19 mouse cellular contexts compared by ENCODE assay signal in the genomic region with DNA sequence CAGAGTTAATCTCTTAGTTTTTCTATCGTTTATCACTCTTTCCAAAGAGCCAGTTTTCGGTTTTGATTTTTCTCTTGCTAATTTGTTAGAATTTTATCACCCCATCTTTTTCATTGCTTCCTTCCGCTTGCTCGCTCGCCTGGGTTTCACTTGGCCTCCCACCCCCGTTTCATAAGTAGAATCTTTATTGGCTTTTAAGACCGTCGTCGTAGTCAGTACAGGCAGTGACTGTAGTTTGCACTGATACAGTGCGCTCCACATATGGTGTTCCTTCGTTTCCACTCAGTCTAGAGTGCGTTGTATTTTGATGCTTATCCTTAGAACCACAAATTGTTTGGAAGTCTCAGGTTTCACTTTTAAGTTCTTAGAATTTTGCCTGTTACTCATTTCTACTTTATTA. TPM values are rescaled to one million over a fixed set of nuclear protein-coding genes. Genes with fewer than 3 reads are reported as not detected.
"Had no signal": no experiment of that assay in that cellular context is flagged by ENCODE, and none has a peak within 500 bp of the region (broad histone marks: within the 10 kb centered on the region; RNA-seq: fewer than 3 reads in every experiment).

No protein-coding gene starts in this region.

- ATAC-seq: liver, postnatal 0 days; midbrain, embryonic 13.5 days; midbrain, embryonic 16.5 days had no signal

- H3K4me3 ChIP-seq: layer of hippocampus, adult 2 months; lung, embryonic 15.5 days; megakaryocyte, embryonic 14.5 days; midbrain, embryonic 10.5 days; midbrain, embryonic 13.5 days; myocyte; neural tube, embryonic 13.5 days had no signal

- H3K4me1 ChIP-seq: lung, embryonic 15.5 days; midbrain, embryonic 10.5 days; midbrain, embryonic 13.5 days; neural tube, embryonic 13.5 days had no signal

- H3K27ac ChIP-seq: layer of hippocampus, adult 2 months; liver, embryonic 14.5 days; lung, embryonic 15.5 days; midbrain, embryonic 10.5 days; midbrain, embryonic 13.5 days; neural tube, embryonic 13.5 days had no signal

- DNase-seq: kidney, adult 9 months; kidney, postnatal 25 days; layer of hippocampus, adult 9-11 months; liver, postnatal 0 days; lung, postnatal 10 days; lung, postnatal 36 days; thymus, adult 18-20 months; thymus, postnatal 4 days had no signal

RNA-seq across cellular contexts. Expression of a gene that starts 13.1 kb away (rescaled TPM):
- total RNA-seq: monocyte, adult 5-6 weeks; neutrophil, adult 5-6 weeks had no signal
